Mouse (Mus musculus) spleen, adult 2 months (tissue): ENCODE measurements at regions not wholly inside any gene's neighbourhood (a gene's known extent, or its start where the extent isn't known, plus 50 kb on each side); places are given as distances from the start of the nearest gene placed in this dataset.

Experiments
- CTCF ChIP-seq: fragments of 200-500 bp; IDR thresholded peaks from 2 replicates; pipeline ENCODE4 v1.5.1; 2011; ENCODE audit warnings: mild to moderate bottlenecking, inconsistent platforms; ENCODE audit not compliant: insufficient read depth, insufficient read length, insufficient replicate concordance; ENCODE audit errors: extremely low read depth
- POLR2A ChIP-seq: fragments of 200-500 bp; IDR thresholded peaks from 2 replicates; pipeline ENCODE4 v1.6.1; 2011; ENCODE audit warnings: low read depth, low read length, inconsistent platforms

DNA sequence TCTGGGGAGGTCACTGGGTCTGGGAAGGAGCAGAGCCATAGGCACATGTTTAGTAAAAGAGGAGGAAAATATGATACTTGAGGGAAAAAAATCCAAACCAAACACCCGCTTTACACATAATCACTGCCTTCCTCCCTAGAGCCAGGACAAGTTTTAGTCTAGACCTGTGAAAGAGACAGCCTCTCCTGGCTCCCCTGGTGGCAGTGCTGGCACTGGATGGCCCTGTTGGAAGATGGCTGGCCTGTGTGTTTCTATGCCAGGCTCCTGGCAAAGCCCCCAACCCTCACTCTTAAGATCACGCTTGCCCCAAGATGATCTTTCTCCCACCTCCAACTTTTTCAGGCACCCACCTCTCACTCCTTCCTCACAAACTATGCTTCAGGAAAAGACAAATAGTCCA is 112.6 kb upstream of the Zfp703 start:
- TF ChIP-seq CTCF = no peak
- no peak for TF ChIP-seq POLR2A
